Mouse (Mus musculus): ENCODE measurements at regions not wholly inside any gene's neighbourhood (a gene's known extent, or its start where the extent isn't known, plus 50 kb on each side); places are given as distances from the start of the nearest gene placed in this dataset.

DNA sequence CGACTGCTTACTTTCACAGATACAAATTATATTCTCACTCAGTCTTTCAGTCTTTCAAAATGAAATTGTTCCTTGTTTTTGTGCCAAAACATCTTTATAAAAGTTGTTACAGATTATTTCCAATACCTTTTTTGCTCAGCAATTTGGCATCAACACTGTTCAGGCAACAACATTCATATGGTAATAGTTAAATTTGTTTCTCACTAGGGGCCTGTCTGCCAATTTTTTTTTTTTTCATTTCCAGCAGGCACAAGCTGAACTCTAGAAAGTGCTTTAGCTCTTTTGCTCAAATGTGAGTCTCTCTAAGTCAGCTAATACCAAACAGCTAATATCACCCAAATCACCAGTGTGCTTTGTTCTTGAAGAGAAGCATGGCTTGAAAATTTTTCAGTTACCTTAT is 199.4 kb downstream of the Antxr2 start:
- 86% methylated on average over 1 of the region's 1 CpGs for WGBS
- TF ChIP-seq CTCF (IDR thresholded peaks at IDR 0.05; ENCODE audit: control insufficient read depth, insufficient read depth, low read length), result no peak
- TF ChIP-seq POLR2A (IDR thresholded peaks at IDR 0.05; ENCODE audit: borderline replicate concordance, control insufficient read depth, low read depth, low read length), result no peak

DNA sequence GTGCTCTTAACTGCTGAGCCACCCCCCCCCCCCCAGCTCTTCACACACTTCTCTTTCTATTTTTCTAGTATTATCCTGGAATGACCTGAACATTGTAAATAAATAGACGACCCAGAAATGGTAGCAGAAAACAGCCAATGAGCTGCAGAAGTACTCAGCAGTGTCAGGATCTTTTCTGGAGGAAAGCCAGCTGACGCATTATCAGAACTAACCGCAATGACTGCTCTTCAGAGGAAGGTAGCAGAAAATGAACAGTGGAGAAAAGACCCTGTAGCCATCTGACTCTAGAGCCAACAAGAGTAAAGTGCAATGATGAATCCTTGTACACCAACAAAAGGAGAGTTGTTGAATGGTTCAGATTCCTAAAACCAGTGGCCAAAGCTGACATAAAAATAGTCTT is 213.4 kb downstream of the Antxr2 start:
- 69% methylated on average over 3 of the region's 3 CpGs for WGBS

More for the DNA sequence above, 199.4 kb downstream of the Antxr2 start:
- Histone ChIP-seq H3K4me3 (replicated peaks; ENCODE audit: control insufficient read depth, low read depth, low read length) (no peak overlapping the region), H3K4me1 (ENCODE audit: control insufficient read depth, insufficient read depth, low read length) (no peaks in the 10 kb centered on the region; the same call in 1 of the 2 replicates), H3K27ac (ENCODE audit: control insufficient read depth, insufficient read depth, low read depth, low read length, poor library complexity) (no peak overlapping the region)

DNA sequence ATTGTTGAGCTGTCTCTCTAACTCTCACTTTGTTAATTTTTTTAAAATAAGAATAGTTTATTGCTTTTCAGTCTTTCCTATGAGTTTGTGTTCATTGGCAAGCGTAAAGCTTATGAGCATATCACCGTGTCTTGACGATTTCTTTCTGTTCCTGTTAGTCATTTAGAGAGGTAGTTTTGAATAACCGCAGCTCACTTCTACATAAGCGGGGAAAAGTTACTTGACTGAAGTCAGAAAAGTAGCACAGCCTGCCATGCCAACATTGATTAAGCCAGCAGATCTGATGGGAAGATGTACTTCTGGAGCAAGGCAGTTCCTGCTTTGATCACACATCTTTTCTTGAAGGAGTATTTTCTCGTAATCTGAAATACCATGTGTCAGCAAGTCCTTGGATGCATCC is 215.5 kb downstream of the Antxr2 start:
- Histone ChIP-seq H3K27ac (ENCODE audit: control insufficient read depth, insufficient read depth, low read depth, low read length, poor library complexity) (no peak overlapping the region), H3K4me1 (ENCODE audit: control insufficient read depth, insufficient read depth, low read length) (no peaks in the 10 kb centered on the region), H3K4me3 (replicated peaks; ENCODE audit: control insufficient read depth, low read depth, low read length) (no peak overlapping the region)
- WGBS, result 80% methylated on average over 6 of the region's 6 CpGs
- TF ChIP-seq POLR2A (IDR thresholded peaks at IDR 0.05; ENCODE audit: borderline replicate concordance, control insufficient read depth, low read depth, low read length) (no peak), CTCF (IDR thresholded peaks at IDR 0.05; ENCODE audit: control insufficient read depth, insufficient read depth, low read length) (no peak)

More for the DNA sequence above, 213.4 kb downstream of the Antxr2 start:
- Histone ChIP-seq H3K4me3 (replicated peaks; ENCODE audit: control insufficient read depth, low read depth, low read length) (no peak overlapping the region), H3K4me1 (ENCODE audit: control insufficient read depth, insufficient read depth, low read length) (no peaks in the 10 kb centered on the region), H3K27ac (ENCODE audit: control insufficient read depth, insufficient read depth, low read depth, low read length, poor library complexity) (no peak overlapping the region)
- no peak for TF ChIP-seq CTCF (IDR thresholded peaks at IDR 0.05; ENCODE audit: control insufficient read depth, insufficient read depth, low read length)
- no peak for TF ChIP-seq POLR2A (IDR thresholded peaks at IDR 0.05; ENCODE audit: borderline replicate concordance, control insufficient read depth, low read depth, low read length)

DNA sequence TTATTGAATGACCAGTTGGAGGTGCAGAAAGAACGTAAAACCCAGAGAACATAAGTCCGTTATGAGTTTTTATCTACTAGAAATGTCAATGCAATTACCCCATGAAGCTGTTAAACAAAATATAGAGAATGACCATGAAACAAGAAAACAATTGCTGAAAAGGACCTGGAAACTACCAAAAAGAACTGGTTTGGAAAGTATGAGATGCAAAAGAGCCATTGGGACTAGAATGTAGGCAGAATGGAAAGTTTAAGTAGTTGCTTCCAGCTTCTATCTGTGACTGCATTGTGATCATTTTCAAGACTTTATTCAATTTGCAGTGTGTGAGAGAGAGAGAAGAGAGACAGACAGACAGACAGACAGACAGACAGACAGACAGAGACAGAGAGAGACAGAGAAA is 216.1 kb downstream of the Antxr2 start:
- no peak overlapping the region for H3K27ac ChIP-seq (ENCODE audit: control insufficient read depth, insufficient read depth, low read depth, low read length, poor library complexity)
- WGBS, result 89% methylated on average over 2 of the region's 2 CpGs
- no peaks in the 10 kb centered on the region for H3K4me1 ChIP-seq (ENCODE audit: control insufficient read depth, insufficient read depth, low read length)
- no peak overlapping the region for H3K4me3 ChIP-seq (replicated peaks; ENCODE audit: control insufficient read depth, low read depth, low read length)
- TF ChIP-seq CTCF (IDR thresholded peaks at IDR 0.05; ENCODE audit: control insufficient read depth, insufficient read depth, low read length) (no peak), POLR2A (IDR thresholded peaks at IDR 0.05; ENCODE audit: borderline replicate concordance, control insufficient read depth, low read depth, low read length) (no peak)

DNA sequence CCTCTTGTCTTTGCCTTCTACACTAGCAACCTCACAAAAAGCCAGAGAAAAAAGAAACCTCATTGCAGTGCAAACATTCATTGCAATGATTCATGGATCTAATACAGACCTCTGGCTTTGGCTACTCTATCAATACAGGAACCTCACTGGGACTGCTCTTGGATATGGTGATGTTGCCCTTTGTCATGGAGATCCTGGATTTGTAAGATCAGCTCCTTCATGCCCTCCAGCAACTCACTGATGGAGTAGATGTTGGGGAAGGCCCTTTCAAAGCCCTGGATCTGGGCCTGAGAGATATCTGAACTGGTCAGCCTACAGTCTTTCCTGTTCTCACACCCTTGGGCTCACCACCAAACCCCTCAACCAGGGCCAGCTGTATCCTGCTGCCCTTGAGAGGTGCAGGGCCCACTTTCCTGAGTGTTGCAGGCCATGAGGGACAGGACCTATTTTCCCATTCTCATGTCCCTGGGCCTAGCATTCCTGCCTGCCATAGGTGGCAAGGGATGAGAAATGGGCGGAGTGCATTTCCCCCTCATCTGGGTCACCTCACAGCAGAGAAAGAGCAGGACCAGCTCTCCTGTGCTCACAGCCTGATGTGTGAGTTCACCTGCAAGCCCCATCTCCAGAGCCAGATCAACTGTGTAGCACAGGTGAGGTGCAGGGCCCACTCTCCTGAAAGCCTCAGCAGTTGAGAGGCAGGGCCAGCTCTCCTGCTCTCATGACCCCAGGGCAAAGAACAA is 218.1 kb downstream of the Antxr2 start:
- TF ChIP-seq POLR2A (IDR thresholded peaks at IDR 0.05; ENCODE audit: borderline replicate concordance, control insufficient read depth, low read depth, low read length) (no peak), CTCF (IDR thresholded peaks at IDR 0.05; ENCODE audit: control insufficient read depth, insufficient read depth, low read length) (no peak)
- Histone ChIP-seq H3K4me3 (replicated peaks; ENCODE audit: control insufficient read depth, low read depth, low read length) (no peak overlapping the region), H3K27ac (ENCODE audit: control insufficient read depth, insufficient read depth, low read depth, low read length, poor library complexity) (no peak overlapping the region), H3K4me1 (ENCODE audit: control insufficient read depth, insufficient read depth, low read length) (no peaks in the 10 kb centered on the region)
- WGBS, result 70% methylated on average over 1 of the region's 1 CpGs

DNA sequence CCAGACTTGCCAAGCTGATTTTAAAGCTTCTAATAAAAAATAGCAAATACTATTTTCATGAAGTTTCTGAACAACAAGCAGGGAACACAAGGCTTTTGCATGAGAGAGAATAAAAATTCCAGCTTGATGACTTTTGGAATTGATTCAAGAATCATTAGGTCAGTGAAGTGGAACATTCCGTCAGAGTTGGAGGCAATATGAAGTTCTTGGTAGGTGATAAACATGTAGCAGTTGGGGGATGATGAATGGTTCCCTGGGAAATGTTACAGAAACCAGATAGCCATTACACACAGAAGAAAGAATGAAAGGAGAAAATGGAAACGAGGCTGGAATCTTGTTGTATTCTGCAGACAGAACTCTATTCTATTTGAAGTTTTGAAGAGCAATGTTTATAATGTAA is 221.8 kb downstream of the Antxr2 start:
- Histone ChIP-seq H3K4me3 (replicated peaks; ENCODE audit: control insufficient read depth, low read depth, low read length) (no peak overlapping the region), H3K4me1 (ENCODE audit: control insufficient read depth, insufficient read depth, low read length) (no peaks in the 10 kb centered on the region), H3K27ac (ENCODE audit: control insufficient read depth, insufficient read depth, low read depth, low read length, poor library complexity) (no peak overlapping the region)
- 70% methylated on average over 2 of the region's 2 CpGs for WGBS
- no peak for TF ChIP-seq POLR2A (IDR thresholded peaks at IDR 0.05; ENCODE audit: borderline replicate concordance, control insufficient read depth, low read depth, low read length)
- no peak for TF ChIP-seq CTCF (IDR thresholded peaks at IDR 0.05; ENCODE audit: control insufficient read depth, insufficient read depth, low read length)

DNA sequence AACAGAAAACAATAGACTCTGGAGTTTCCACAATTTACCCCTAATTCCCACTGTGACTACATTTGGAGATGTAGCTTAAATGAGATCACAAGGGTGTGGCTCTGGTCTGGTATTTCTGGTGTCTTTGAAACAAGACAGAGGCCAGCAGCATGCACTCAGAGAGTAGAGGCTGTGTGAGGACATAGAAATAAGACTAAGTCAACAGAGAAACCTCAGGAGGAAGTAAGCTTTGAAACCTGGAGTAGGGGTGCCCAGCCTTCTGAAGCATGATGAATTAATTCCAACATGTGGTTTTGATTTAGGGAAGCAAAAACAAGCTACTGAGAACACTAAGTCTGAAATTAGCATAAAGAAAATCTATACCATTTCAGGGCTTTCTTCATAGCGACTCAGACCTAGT is 223.7 kb downstream of the Antxr2 start:
- WGBS, result 20% methylated on average over 1 of the region's 1 CpGs
- Histone ChIP-seq H3K4me1 (ENCODE audit: control insufficient read depth, insufficient read depth, low read length) (no peaks in the 10 kb centered on the region), H3K4me3 (replicated peaks; ENCODE audit: control insufficient read depth, low read depth, low read length) (no peak overlapping the region), H3K27ac (ENCODE audit: control insufficient read depth, insufficient read depth, low read depth, low read length, poor library complexity) (no peak overlapping the region)
- TF ChIP-seq CTCF (IDR thresholded peaks at IDR 0.05; ENCODE audit: control insufficient read depth, insufficient read depth, low read length) (no peak), POLR2A (IDR thresholded peaks at IDR 0.05; ENCODE audit: borderline replicate concordance, control insufficient read depth, low read depth, low read length) (no peak)

DNA sequence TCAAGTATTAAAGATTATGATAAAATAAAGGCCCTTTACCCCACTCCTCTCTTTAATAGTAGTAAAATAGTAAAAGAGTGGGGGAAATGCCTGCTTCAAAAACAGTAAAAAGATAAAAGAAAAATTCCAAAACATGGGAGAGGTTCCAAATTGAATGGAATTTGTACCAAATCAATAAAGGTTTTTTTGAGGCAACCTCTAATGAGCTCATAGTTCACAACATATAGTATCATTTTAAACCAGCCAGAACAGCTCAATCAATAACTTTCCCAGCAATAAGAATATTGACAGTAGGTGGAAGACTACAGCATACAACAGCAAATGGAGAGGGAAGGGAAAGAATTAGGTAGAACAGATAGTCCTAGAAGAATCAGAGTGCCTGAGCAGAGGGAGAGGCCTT is 224.1 kb downstream of the Antxr2 start:
- Histone ChIP-seq H3K4me1 (ENCODE audit: control insufficient read depth, insufficient read depth, low read length) (no peaks in the 10 kb centered on the region), H3K4me3 (replicated peaks; ENCODE audit: control insufficient read depth, low read depth, low read length) (no peak overlapping the region), H3K27ac (ENCODE audit: control insufficient read depth, insufficient read depth, low read depth, low read length, poor library complexity) (no peak overlapping the region)
- TF ChIP-seq CTCF (IDR thresholded peaks at IDR 0.05; ENCODE audit: control insufficient read depth, insufficient read depth, low read length) (no peak), POLR2A (IDR thresholded peaks at IDR 0.05; ENCODE audit: borderline replicate concordance, control insufficient read depth, low read depth, low read length) (no peak)

DNA sequence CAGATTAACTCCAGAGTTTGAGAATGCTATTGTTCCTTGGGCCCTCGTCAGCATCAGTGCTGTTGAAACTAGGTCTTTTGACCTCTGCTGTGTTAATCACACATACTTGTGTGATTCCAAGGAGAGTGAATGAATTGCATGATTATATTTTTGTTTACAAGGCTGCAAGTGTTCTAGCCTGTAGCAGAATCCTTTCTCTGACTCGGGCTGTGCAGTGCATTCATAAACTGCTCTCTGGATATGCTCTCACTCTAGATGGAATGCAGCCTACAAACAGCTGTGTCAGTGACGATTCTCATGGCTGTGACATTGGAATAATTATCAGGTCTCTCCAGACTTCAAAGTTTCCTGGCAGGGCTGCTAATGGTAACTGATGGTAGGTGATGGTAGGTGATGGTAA is 230.8 kb downstream of the Antxr2 start:
- Histone ChIP-seq H3K4me1 (ENCODE audit: control insufficient read depth, insufficient read depth, low read length) (no peaks in the 10 kb centered on the region), H3K27ac (ENCODE audit: control insufficient read depth, insufficient read depth, low read depth, low read length, poor library complexity) (no peak overlapping the region), H3K4me3 (replicated peaks; ENCODE audit: control insufficient read depth, low read depth, low read length) (no peak overlapping the region)
- TF ChIP-seq CTCF (IDR thresholded peaks at IDR 0.05; ENCODE audit: control insufficient read depth, insufficient read depth, low read length), result no peak
- no peak for TF ChIP-seq POLR2A (IDR thresholded peaks at IDR 0.05; ENCODE audit: borderline replicate concordance, control insufficient read depth, low read depth, low read length)
- 68% methylated on average over 3 of the region's 3 CpGs for WGBS

Measured in bone marrow, adult 2 months (tissue).